Mouse (Mus musculus) ES-Bruce4 (cell line): ENCODE data around the gene Atcay. TPM values are rescaled to one million over a fixed set of nuclear protein-coding genes. Genes with fewer than 3 reads are reported as not detected.
A peak's percentile ranks its signal among the peaks of the same experiment; 100 is the strongest.
"Not testable (repeated sequence)": the region's sequence is repeated elsewhere in the genome, so short reads cannot be mapped to it uniquely, and the experiment has no call there.

Source experiments
- H3K27ac ChIP-seq: 2 replicates; pipeline ENCODE4 v1.5.1; 2012; ENCODE audit warnings: low read length, inconsistent platforms; ENCODE audit not compliant: insufficient read depth
- H3K27me3 ChIP-seq: 2 replicates; pipeline ENCODE4 v1.6.1; 2012; ENCODE audit warnings: mild to moderate bottlenecking, low read length, inconsistent platforms; ENCODE audit not compliant: control insufficient read depth, poor library complexity, insufficient read depth, severe bottlenecking
- H3K36me3 ChIP-seq: 2 replicates; pipeline ENCODE4 v1.6.1; 2012; ENCODE audit warnings: inconsistent platforms, mild to moderate bottlenecking, low read length, moderate library complexity; ENCODE audit not compliant: control insufficient read depth, poor library complexity, insufficient read depth, severe bottlenecking
- H3K4me1 ChIP-seq: one replicate; pipeline ENCODE4 v1.8.1; 2011; ENCODE audit warnings: low read length; ENCODE audit not compliant: control insufficient read depth, insufficient read depth
- H3K4me3 ChIP-seq: 2 replicates; pipeline ENCODE4 v1.5.1; 2011; ENCODE audit warnings: low read depth, mild to moderate bottlenecking, low read length
- H3K9ac ChIP-seq: 2 replicates; pipeline ENCODE4 v1.6.1; 2012; ENCODE audit warnings: low read depth, mild to moderate bottlenecking, inconsistent platforms; ENCODE audit not compliant: poor library complexity, severe bottlenecking
- H3K9me3 ChIP-seq: replicated peaks from 2 replicates; pipeline ENCODE4 v1.6.1; 2012; ENCODE audit warnings: mild to moderate bottlenecking, low read length, inconsistent platforms; ENCODE audit not compliant: control insufficient read depth, poor library complexity, insufficient read depth, severe bottlenecking
- CTCF ChIP-seq: IDR thresholded peaks from one replicate; pipeline ENCODE4 v1.8.1; 2011; ENCODE audit warnings: low read depth, low read length
- EP300 ChIP-seq: IDR thresholded peaks from 2 replicates; pipeline ENCODE4 v1.6.1; 2011; ENCODE audit warnings: low read depth, low read length; ENCODE audit not compliant: insufficient read depth
- POLR2A ChIP-seq: IDR thresholded peaks from one replicate; pipeline ENCODE4 v1.8.1; 2011; ENCODE audit warnings: low read length; ENCODE audit not compliant: insufficient read depth
- polyA plus RNA-seq: library from polyadenylated mRNA; stranded (reverse); fragments of >200 nt; gene quantifications from 2 replicates; pipeline ENCODE4 v1.2.4, GENCODE M21; 2011; ENCODE audit warnings: low read depth; ENCODE audit not compliant: missing spikeins, insufficient read depth, insufficient read length

The Atcay gene
- polyA plus RNA-seq, 1 experiment: 0.91 TPM

DNA sequence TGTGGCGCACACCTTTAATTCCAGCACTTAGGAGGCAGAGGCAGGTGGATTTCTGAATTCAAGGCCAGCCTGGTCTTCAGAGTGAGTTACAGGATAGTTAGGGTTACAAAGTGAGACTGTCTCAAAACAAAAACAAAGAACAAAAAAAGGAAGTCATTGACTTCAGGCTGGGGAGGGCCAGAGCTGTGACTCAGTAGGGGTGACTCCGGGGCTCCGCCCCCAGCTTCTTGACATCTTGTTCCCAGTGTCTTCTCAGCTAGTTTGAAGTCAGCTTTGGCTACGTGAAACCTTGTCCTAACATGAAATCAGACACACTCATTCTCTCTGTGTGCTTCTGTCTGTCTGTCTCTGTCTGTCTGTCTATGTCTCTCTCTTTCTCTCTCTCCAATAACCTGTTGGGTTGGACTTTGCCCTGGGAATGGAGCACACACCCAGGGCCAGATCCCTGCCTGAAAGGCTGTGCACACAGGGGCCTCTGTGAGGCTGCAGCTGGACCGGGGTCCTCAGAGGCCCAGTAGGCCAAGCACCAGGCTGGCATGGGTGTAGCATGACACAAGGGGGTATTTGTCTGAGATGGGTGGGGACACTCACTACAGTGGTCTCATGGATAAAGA is 9.1 kb downstream of the Atcay start:
- no peaks in the 10 kb centered on the region for H3K9me3 ChIP-seq
- TF ChIP-seq CTCF (no peak), POLR2A (no peak), EP300 (no peak)
- no peaks in the 10 kb centered on the region for H3K27me3 ChIP-seq
- no peak overlapping the region for H3K9ac ChIP-seq
- no peaks in the 10 kb centered on the region for H3K36me3 ChIP-seq
- H3K27ac ChIP-seq: no peak overlapping the region
- peaks cover 2% of the 10 kb centered on the region for H3K4me1 ChIP-seq
- no peak overlapping the region for H3K4me3 ChIP-seq

DNA sequence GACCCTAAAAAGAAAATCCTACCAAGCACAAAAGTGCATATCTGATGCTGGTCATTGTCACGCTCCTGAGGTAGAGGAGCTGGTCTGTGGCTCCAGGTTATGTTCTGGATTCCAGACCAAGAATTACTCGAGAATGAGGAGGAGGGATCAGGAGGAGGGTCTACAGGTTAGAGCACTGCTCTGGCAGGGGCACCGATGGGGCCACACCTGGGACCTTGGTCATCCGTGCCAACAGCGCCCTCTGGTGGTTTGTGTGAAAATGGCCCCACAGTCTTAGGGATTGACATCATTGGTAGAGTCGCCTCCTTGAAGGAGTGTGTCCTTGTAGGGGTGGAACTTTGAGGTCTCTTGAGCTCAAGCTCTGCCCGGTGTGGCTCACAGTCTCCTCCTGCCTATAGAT is 12.7 kb downstream of the Atcay start:
- Histone ChIP-seq H3K9ac (no peak overlapping the region), H3K27ac (no peak overlapping the region), H3K4me1 (peaks cover 2% of the 10 kb centered on the region), H3K4me3 (no peak overlapping the region), H3K27me3 (no peaks in the 10 kb centered on the region), H3K9me3 (no peaks in the 10 kb centered on the region), H3K36me3 (no peaks in the 10 kb centered on the region)
- TF ChIP-seq EP300: no peak
- peak; percentile 79 for TF ChIP-seq CTCF
- no peak for TF ChIP-seq POLR2A

DNA sequence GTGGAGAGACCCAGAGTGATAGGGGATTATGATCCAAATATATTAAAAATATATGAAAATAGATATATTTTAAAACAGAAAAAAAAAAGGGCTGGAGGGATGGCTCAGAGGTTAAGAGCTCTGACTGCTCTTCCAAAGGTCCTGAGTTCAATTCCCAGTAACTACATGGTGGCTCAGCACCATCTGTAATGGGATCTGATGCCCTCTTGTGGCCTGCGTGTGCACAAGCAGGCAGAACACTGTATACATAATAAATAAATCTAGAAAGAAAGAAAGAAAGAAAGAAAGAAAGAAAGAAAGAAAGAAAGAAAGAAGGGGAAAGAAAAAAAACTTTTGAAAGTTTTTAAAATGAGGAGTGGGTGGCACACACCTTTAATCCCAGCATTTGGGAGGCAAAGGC is 13.4 kb downstream of the Atcay start:
- not testable (repeated sequence) for H3K9me3 ChIP-seq, H3K27ac ChIP-seq, H3K27me3 ChIP-seq, H3K9ac ChIP-seq, H3K4me3 ChIP-seq, H3K36me3 ChIP-seq, H3K4me1 ChIP-seq
- TF ChIP-seq CTCF: peak; percentile 46

DNA sequence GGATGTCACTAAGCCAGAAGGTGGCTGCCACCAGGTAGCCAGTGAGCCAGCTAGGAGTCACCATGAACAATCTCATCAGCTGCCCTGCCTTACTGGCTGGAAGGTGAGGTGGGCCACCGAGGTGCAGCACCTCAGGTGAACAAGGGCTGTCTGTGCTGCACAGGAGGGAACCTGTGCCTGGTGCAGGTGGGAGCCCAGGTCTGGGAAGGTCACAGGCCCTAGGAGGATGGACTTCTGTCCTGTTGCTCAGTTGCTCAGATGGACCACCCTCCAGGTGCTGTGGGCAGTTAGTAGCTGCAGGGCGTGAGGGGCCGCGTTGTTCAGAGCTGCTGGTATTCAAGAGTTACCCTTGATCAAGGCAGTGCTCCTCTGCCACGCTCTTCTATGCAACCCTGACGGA is 13.8 kb downstream of the Atcay start:
- H3K27ac ChIP-seq: no peak overlapping the region
- no peak overlapping the region for H3K9ac ChIP-seq
- no peaks in the 10 kb centered on the region for H3K36me3 ChIP-seq
- H3K4me3 ChIP-seq: no peak overlapping the region
- H3K27me3 ChIP-seq: no peaks in the 10 kb centered on the region
- no peaks in the 10 kb centered on the region for H3K9me3 ChIP-seq
- no peak for TF ChIP-seq POLR2A
- TF ChIP-seq CTCF: no peak
- no peak for TF ChIP-seq EP300
- peaks cover 2% of the 10 kb centered on the region for H3K4me1 ChIP-seq

DNA sequence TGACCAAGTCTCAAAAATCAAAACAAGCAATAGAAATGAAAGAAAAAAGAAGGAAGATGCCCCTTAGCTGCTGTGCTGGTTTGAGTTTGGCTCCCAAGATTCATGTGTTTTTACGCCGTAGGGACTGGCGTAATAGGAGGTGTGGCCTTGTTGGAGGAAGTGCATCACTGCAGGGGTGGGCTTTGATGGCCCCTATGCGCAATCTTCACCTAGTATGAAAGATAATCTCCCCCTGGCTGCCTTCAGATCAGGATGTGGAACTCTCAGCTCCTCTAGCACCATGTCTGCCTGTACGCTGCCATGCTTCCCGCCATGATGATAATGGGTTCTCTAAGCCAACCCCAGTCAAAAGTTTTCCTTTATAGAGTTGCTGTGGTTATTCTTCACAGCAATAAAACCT is 14.4 kb downstream of the Atcay start:
- H3K4me3 ChIP-seq: no peak overlapping the region
- no peaks in the 10 kb centered on the region for H3K36me3 ChIP-seq
- H3K9me3 ChIP-seq: no peaks in the 10 kb centered on the region
- H3K9ac ChIP-seq: no peak overlapping the region
- no peak for TF ChIP-seq POLR2A
- no peak for TF ChIP-seq EP300
- TF ChIP-seq CTCF: no peak
- peaks cover 2% of the 10 kb centered on the region for H3K4me1 ChIP-seq
- H3K27ac ChIP-seq: no peak overlapping the region
- no peaks in the 10 kb centered on the region for H3K27me3 ChIP-seq

DNA sequence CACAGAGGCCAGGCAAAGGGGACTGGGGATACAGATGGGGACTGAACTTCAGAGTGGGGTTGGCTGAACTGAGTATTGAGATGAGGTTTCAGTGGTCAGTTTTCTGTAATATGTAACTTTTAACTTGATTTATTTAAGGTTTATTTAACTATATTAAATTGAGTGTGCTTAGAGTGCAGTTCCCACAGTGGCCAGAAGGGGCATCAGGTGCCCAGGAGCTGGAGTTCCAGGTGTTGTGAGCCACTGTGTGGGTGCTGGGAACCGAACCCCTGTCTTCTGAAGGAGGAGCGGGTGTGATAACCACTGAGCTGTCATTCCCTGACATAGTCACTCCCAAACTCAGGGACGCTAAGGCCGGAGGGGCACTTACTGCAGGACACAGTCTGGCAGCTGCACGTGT is 20.5 kb downstream of the Atcay start:
- Histone ChIP-seq H3K4me3 (no peak overlapping the region), H3K9me3 (no peaks in the 10 kb centered on the region), H3K36me3 (no peaks in the 10 kb centered on the region), H3K27ac (no peak overlapping the region), H3K27me3 (no peaks in the 10 kb centered on the region), H3K9ac (no peak overlapping the region), H3K4me1 (no peaks in the 10 kb centered on the region)
- no peak for TF ChIP-seq EP300
- TF ChIP-seq CTCF: peak; percentile 45
